Mouse (Mus musculus): ENCODE measurements around the gene Svbp. TPM values are rescaled to one million over a fixed set of nuclear protein-coding genes. Genes with fewer than 3 reads are reported as not detected.

Gene Svbp
- polyA plus RNA-seq, 1 experiment from 2014 or later = 112 TPM

DNA sequence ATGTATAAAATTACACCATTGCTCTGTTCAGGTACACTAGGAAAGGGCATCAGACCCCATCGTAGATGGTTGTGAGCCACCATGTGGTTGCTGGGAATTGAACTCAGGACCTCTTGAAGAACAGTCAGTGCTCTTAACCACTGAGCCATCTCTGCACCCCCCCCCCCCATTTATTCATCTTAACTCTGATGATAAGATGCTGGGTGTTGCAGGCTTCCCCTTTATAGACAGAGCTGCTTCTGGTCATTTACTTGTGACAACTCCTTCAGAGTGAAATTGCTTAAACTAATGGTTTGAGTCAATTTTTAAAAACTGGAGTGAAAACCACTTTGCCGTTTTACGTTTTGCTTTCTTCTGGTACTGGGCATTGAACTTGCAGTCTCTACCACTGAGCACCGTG lies 2.3 kb upstream of the Svbp start:
- no peak for ATAC-seq (ENCODE audit: borderline replicate concordance, extremely low read depth, low FRiP score, low TSS enrichment)
- 82% methylated on average over 4 of the region's 4 CpGs for WGBS
- Histone ChIP-seq H3K4me3 (no peak overlapping the region), H3K9ac (no peak overlapping the region), H3K4me2 (no peak overlapping the region), H3K27ac (no peak overlapping the region), H3K9me3 (no peaks in the 10 kb centered on the region), H3K27me3 (0 out of 2 replicates have a peak, but pooled peaks cover 5% of the 10 kb centered on the region), H3K4me1 (peaks cover 18% of the 10 kb centered on the region; the same call in 1 of the 2 replicates), H3K36me3 (no peaks in the 10 kb centered on the region)

DNA sequence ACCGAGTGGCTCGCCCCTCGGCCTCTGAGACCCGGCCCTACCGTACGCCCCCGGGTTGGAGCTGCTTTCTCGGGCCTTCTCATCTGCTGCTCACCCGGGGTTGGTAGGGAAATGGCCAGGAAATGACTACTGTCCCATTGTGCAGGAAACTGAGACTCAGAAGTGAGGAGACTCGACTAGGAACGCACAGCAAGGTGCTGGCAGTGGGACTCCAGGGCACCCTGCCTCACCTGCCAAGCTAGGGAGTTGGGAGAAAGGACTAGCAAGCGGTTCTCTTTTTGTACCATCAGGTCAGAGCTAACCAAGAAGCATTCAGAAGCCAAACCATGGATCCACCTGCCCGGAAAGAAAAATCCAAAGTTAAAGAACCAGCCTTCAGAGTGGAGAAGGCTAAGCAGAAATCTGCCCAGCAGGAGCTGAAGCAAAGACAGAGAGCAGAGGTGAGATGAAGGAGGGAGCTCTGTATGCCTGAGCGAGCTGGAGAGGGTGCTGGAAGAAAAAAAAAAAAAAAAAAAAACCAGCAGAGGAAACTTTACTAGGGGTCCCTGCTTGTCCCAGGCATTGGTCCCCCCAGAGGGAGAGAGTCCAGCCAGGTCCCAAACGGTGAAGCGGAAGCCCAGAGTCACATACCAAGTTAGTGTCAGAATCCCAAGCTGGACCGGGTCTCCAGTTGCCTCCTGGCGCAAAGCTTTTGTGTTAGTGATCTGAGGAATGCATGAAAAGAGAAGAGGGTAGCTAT lies 645 bp downstream of the Svbp start:
- Histone ChIP-seq H3K4me2 (peak overlapping the region; percentile 66), H3K4me1 (peaks cover 18% of the 10 kb centered on the region; the same call in 1 of the 2 replicates), H3K9ac (peak overlapping the region; percentile 84), H3K36me3 (peaks cover under 1% of the 10 kb centered on the region; the same call in 1 of the 2 replicates), H3K27me3 (no peaks in the 10 kb centered on the region), H3K4me3 (peak overlapping the region; percentile 83), H3K9me3 (no peaks in the 10 kb centered on the region), H3K27ac (peak overlapping the region; percentile 60)
- 8% methylated on average over 18 of the region's 18 CpGs for WGBS
- no peak for ATAC-seq (ENCODE audit: borderline replicate concordance, extremely low read depth, low FRiP score, low TSS enrichment)

DNA sequence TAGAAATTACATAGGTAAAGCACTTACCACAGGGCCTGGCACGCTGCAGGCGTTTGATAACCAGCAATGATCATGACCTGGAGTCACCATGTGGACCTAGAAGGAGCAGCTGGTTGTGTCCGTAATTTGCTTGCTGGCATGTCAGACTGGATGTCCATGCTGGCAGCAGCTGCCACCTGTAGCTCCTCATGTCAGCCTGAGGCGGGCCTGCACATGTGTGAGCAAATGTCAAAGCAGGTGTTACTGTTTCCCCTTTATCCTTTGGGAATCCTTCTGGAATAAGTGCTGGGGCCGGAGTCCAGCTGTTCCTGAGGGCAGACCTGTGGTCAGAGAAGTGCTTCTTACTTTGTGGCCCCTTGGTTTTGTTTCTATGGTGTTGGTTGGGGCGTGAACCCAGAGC lies 3.0 kb downstream of the Svbp start:
- Histone ChIP-seq H3K27ac (no peak overlapping the region), H3K36me3 (peaks cover 6% of the 10 kb centered on the region; the same call in 1 of the 2 replicates), H3K4me2 (no peak overlapping the region), H3K9ac (no peak overlapping the region), H3K9me3 (no peaks in the 10 kb centered on the region), H3K27me3 (no peaks in the 10 kb centered on the region), H3K4me3 (no peak overlapping the region), H3K4me1 (peaks cover 18% of the 10 kb centered on the region; the same call in 1 of the 2 replicates)
- 83% methylated on average over 6 of the region's 6 CpGs for whole genome bisulfite sequencing
- ATAC-seq (ENCODE audit: borderline replicate concordance, extremely low read depth, low FRiP score, low TSS enrichment) = no peak

DNA sequence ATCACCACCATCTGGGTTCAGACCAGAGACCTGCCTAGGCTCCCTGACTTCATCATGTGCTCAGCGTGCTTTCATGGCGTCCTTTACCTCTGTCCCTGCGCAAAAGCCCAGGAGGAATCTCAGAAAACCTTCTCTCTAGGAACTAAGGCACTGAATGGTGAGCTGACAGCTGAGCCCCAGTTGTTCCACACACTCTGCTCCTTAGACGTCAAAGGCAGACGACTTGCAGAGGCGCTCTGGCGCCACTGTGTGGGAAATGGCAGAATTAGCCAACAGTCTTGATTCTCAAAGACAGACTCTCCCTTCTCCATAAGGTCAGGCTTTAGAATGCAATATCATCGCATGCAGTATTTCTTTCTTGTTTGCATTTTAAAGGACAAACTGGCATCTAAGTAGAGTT lies 9.6 kb downstream of the Svbp start:
- Histone ChIP-seq H3K9me3 (no peaks in the 10 kb centered on the region), H3K9ac (no peak overlapping the region), H3K36me3 (peaks cover 6% of the 10 kb centered on the region; the same call in 1 of the 2 replicates), H3K4me1 (no peaks in the 10 kb centered on the region), H3K27me3 (no peaks in the 10 kb centered on the region), H3K4me3 (no peak overlapping the region), H3K27ac (no peak overlapping the region), H3K4me2 (no peak overlapping the region)
- ATAC-seq (ENCODE audit: borderline replicate concordance, extremely low read depth, low FRiP score, low TSS enrichment) = no peak
- WGBS = 18% methylated on average over 8 of the region's 8 CpGs

DNA sequence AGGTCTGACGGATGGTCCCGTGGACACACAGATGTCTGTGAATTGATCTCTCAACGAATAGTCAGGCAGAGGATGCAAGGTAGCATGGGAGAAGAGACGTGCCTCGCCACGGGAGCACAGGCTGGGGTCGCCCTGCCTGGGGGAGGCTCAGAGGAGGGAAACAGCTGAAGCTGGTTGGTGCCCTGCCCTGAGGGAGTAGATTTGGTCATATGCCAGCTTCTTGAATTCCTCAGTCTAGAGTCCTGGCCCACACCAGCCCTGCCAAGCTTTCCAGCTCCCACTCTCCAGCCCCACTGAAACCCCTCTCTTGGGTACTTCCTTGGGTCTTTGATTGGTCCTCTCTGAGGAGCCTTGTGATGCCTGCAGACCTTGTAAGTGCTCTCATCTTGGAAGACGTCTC lies 21.6 kb downstream of the Svbp start:
- Histone ChIP-seq H3K36me3 (no peaks in the 10 kb centered on the region), H3K9me3 (no peaks in the 10 kb centered on the region), H3K4me2 (no peak overlapping the region), H3K27ac (no peak overlapping the region), H3K9ac (no peak overlapping the region), H3K4me1 (peaks cover 4% of the 10 kb centered on the region), H3K27me3 (no peaks in the 10 kb centered on the region), H3K4me3 (no peak overlapping the region)
- 60% methylated on average over 8 of the region's 8 CpGs for WGBS
- peak; percentile 50; the same call in 1 of the 2 replicates for ATAC-seq (ENCODE audit: borderline replicate concordance, extremely low read depth, low FRiP score, low TSS enrichment)

DNA sequence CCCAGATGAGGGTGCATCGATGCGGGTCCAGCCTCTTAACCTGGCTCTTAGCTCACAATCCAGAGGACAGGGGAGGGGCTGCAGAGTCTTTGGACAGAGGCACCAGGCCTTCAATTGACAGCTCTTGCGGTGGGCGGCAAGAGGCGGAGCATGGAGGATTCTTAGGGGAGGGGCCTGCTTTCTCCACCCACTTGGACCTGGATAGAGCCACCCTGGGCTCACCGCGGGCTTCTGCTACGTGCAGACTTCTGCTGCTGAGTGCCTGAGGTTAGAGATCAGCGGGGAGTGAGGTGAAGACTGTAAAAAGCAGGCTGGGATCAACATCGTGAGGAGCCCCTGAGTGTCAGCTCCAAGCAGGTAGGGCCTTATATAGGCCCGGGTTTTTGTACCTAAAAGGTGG lies 23.1 kb downstream of the Svbp start, which contains the start of gene Tmem269:
Gene Tmem269, minus strand, starts transcription at position 49 of the 400 bp plus-strand sequence.
- no peak within 1 kb of the TSS for H3K27ac ChIP-seq
- H3K9me3 ChIP-seq = no peaks in the 10 kb centered on the region
- 12% methylated on average over 11 of the region's 11 CpGs for WGBS
- peaks cover 4% of the 10 kb centered on the region for H3K4me1 ChIP-seq
- H3K9ac ChIP-seq = no peak within 1 kb of the TSS
- H3K36me3 ChIP-seq = no peaks in the 10 kb centered on the region
- no peak within 1 kb of the TSS for H3K4me2 ChIP-seq
- ATAC-seq (ENCODE audit: borderline replicate concordance, extremely low read depth, low FRiP score, low TSS enrichment) = no peak
- H3K27me3 ChIP-seq = no peaks in the 10 kb centered on the region
- no peak within 1 kb of the TSS for H3K4me3 ChIP-seq

DNA sequence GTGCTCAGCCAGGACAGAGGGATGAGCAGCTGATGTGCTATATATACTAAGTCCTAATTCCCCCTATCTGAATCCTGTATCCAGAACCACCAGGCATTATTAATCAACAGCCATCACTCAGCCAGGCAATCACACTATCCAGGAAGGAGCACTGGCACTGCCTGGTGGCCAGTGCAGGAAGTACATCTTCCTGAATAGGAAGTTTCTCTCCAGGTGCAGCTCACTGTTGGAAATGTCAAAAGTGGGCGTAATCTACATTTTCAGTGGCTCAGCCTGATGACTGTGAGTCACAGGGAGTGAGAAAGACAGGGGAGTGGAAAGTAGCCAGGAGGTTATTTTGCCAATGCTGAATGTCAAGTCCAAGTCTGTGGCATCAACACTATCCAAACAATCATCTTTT lies 28.6 kb downstream of the Svbp start:
- no peaks in the 10 kb centered on the region for H3K27me3 ChIP-seq
- H3K36me3 ChIP-seq = peaks cover 46% of the 10 kb centered on the region
- H3K9me3 ChIP-seq = no peaks in the 10 kb centered on the region
- no peak overlapping the region for H3K9ac ChIP-seq
- H3K4me3 ChIP-seq = no peak overlapping the region
- H3K4me1 ChIP-seq = no peaks in the 10 kb centered on the region
- WGBS = 91% methylated on average over 1 of the region's 1 CpGs
- H3K4me2 ChIP-seq = no peak overlapping the region
- no peak overlapping the region for H3K27ac ChIP-seq
- ATAC-seq (ENCODE audit: borderline replicate concordance, extremely low read depth, low FRiP score, low TSS enrichment) = no peak

DNA sequence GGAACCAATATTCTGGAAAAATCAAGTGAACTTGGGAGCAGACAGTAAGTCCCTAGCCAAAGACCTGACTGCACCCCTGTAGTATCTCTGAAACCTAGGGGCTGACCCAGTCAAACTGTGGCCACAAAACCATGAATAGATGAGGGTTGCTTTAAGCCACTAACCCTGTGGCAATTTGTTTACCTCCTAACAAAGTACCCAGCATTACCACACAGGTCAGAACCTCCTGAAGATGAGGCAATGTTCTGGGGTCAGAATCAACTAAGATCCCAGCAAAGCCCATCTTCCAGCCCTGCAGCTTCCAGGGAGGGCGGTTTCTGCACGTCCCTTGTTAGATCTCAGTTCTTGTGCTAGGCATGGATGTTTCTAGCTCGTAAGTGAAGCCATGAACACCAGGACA lies 29.4 kb downstream of the Svbp start:
- peaks cover 46% of the 10 kb centered on the region for H3K36me3 ChIP-seq
- no peak overlapping the region for H3K27ac ChIP-seq
- H3K4me1 ChIP-seq = no peaks in the 10 kb centered on the region
- no peak overlapping the region for H3K4me3 ChIP-seq
- H3K27me3 ChIP-seq = no peaks in the 10 kb centered on the region
- no peak for ATAC-seq (ENCODE audit: borderline replicate concordance, extremely low read depth, low FRiP score, low TSS enrichment)
- WGBS = 98% methylated on average over 3 of the region's 3 CpGs
- no peak overlapping the region for H3K4me2 ChIP-seq
- no peaks in the 10 kb centered on the region for H3K9me3 ChIP-seq
- no peak overlapping the region for H3K9ac ChIP-seq

DNA sequence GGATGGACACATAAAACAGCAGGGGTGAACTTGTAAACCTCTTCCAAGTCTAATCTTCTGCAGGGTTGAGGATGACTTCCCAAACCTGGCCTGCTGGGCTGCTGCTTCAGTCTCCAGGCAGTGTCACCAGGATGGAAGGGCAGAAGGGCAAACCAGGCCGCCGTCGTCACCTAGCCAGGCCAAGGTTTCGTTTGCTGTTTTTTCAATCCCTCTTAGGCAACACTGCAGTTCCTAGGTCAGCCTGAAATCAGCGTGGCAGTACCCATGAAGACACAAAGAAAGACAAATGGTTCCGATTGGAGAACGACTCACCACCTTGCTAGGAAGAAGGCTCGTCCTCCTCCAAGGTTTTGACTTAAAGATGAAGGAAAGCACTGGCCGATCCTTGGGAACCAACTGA lies 30.6 kb downstream of the Svbp start:
- no peaks in the 10 kb centered on the region for H3K9me3 ChIP-seq
- H3K4me1 ChIP-seq = no peaks in the 10 kb centered on the region
- no peak overlapping the region for H3K4me2 ChIP-seq
- 84% methylated on average over 9 of the region's 9 CpGs for WGBS
- no peak overlapping the region for H3K9ac ChIP-seq
- no peak for ATAC-seq (ENCODE audit: borderline replicate concordance, extremely low read depth, low FRiP score, low TSS enrichment)
- peaks cover 46% of the 10 kb centered on the region for H3K36me3 ChIP-seq
- H3K27ac ChIP-seq = no peak overlapping the region
- H3K4me3 ChIP-seq = no peak overlapping the region
- H3K27me3 ChIP-seq = no peaks in the 10 kb centered on the region

DNA sequence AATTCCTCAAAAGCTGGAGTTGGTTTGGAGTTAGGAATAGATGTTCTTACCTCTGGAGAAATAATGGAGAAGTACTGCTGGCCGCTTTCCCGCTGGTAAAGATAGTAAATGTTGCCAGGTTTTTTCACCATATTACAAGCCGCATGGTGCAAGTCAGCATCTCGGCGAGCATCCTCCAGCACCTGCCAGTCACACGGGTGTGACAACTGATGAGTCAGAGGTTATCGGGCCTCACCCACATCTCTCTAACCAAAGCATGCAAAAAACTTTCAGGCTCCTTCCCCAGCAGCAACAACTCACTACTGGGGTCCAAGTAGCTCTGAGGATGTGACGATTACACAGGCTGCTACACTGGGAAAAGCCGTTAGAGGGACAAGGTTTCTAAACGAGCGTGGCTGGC lies 31.6 kb downstream of the Svbp start:
- Histone ChIP-seq H3K9me3 (no peaks in the 10 kb centered on the region), H3K36me3 (peaks cover 46% of the 10 kb centered on the region), H3K27ac (no peak overlapping the region), H3K27me3 (no peaks in the 10 kb centered on the region), H3K4me2 (no peak overlapping the region), H3K9ac (no peak overlapping the region), H3K4me1 (peaks cover 5% of the 10 kb centered on the region), H3K4me3 (no peak overlapping the region)
- no peak for ATAC-seq (ENCODE audit: borderline replicate concordance, extremely low read depth, low FRiP score, low TSS enrichment)
- WGBS = 91% methylated on average over 11 of the region's 11 CpGs

DNA sequence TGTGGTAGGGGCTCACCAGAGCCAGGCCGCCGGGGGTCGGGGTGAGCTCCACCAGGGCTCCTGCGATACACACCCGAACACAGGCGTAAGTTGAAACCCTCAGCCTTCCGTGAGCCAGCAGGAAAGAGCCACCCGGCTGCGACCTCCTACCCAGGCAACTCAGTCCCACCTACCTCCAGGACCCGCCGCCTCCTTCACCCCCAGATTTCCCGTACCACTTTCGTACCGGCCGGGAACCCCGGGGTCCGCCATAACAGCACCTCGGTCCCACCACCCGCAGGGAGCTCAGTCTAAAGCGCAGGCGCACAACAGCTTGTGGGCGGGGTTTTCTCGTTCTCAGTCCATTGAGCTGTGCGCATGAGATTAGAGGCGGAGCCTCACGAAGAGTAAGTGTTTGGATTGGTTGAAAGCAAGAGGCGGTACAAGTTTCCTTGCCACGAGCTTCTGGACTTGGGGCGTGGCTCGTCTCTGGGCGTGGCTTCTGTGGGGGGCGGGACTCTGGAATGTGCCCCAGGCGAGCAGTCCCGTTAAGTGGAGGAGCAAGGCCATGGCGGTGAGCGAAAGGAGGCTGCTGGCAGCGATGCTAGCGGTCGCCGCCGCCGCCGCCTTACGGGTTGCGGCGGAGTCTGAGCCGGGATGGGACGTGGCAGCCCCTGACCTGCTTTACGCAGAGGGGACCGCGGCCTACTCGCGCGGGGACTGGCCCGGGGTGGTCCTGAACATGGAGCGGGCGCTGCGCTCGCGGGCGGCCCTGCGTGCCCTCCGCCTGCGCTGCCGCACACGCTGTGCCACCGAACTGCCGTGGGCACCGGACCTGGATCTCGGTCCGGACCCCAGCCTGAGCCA lies 37.5 kb downstream of the Svbp start, which contains the start of the genes AU022252 and P3h1:
Gene AU022252, minus strand, starts transcription at position 303 of the 846 bp plus-strand sequence.
Gene P3h1, plus strand, starts transcription at position 506 of the 846 bp plus-strand sequence.
- ATAC-seq (ENCODE audit: borderline replicate concordance, extremely low read depth, low FRiP score, low TSS enrichment) = peak; percentile 95
- under 1% methylated on average over 65 of the region's 71 CpGs for WGBS
- Histone ChIP-seq H3K27ac (peak within 1 kb of the TSS; percentile 77), H3K4me1 (peaks cover 13% of the 10 kb centered on the region), H3K27me3 (no peaks in the 10 kb centered on the region), H3K36me3 (peaks cover 11% of the 10 kb centered on the region; the same call in 1 of the 2 replicates), H3K4me2 (peak within 1 kb of the TSS; percentile 72), H3K4me3 (peak within 1 kb of the TSS; percentile 64), H3K9me3 (no peaks in the 10 kb centered on the region), H3K9ac (peak within 1 kb of the TSS; percentile 75)
